Mouse (Mus musculus): ENCODE measurements at regions not wholly inside any gene's neighbourhood (a gene's known extent, or its start where the extent isn't known, plus 50 kb on each side); places are given as distances from the start of the nearest gene placed in this dataset.
A peak's percentile ranks its signal among the peaks of the same experiment; 100 is the strongest.

GRCm38 (mm10) chr4:56319134-56319533, 420.7 kb upstream of the Gm26657 start:
- 82% methylated on average over 4 of the region's 4 CpGs for WGBS
- Histone ChIP-seq H3K4me2 (replicated peaks) (no peak overlapping the region), H3K9me3 (no peaks in the 10 kb centered on the region), H3K27ac (no peak overlapping the region), H3K9ac (no peak overlapping the region), H3K36me3 (no peaks in the 10 kb centered on the region), H3K4me1 (no peaks in the 10 kb centered on the region), H3K27me3 (no peaks in the 10 kb centered on the region), H3K4me3 (no peak overlapping the region)
- ATAC-seq (ENCODE audit: low FRiP score, low read depth), result no peak

GRCm38 (mm10) chr4:56305664-56306330, 434.1 kb upstream of the Gm26657 start:
- no peak overlapping the region for H3K4me3 ChIP-seq
- H3K9ac ChIP-seq, result no peak overlapping the region
- no peak overlapping the region for H3K27ac ChIP-seq
- 71% methylated on average over 6 of the region's 6 CpGs for WGBS
- H3K9me3 ChIP-seq, result no peaks in the 10 kb centered on the region
- peaks cover 5% of the 10 kb centered on the region; the same call in 1 of the 2 replicates for H3K4me1 ChIP-seq
- no peaks in the 10 kb centered on the region for H3K36me3 ChIP-seq
- no peak overlapping the region for H3K4me2 ChIP-seq (replicated peaks)
- ATAC-seq (ENCODE audit: low FRiP score, low read depth), result no peak
- H3K27me3 ChIP-seq, result no peaks in the 10 kb centered on the region

- 73% methylated on average over 2 of the region's 2 CpGs for WGBS
- H3K36me3 ChIP-seq, result no peaks in the 10 kb centered on the region
- H3K4me1 ChIP-seq, result peaks cover 5% of the 10 kb centered on the region; the same call in 1 of the 2 replicates
- no peak overlapping the region for H3K4me2 ChIP-seq (replicated peaks)
- ATAC-seq (ENCODE audit: low FRiP score, low read depth), result no peak
- H3K9ac ChIP-seq, result no peak overlapping the region
- no peak overlapping the region for H3K4me3 ChIP-seq
- H3K27ac ChIP-seq, result no peak overlapping the region
- H3K9me3 ChIP-seq, result no peaks in the 10 kb centered on the region
- no peaks in the 10 kb centered on the region for H3K27me3 ChIP-seq
Observed at GRCm38 (mm10) chr4:56304275-56304674, 435.6 kb upstream of the Gm26657 start.

- 78% methylated on average over 2 of the region's 2 CpGs for WGBS
- no peak overlapping the region for H3K4me2 ChIP-seq (replicated peaks)
Observed at GRCm38 (mm10) chr4:56287980-56288379, 451.9 kb upstream of the Gm26657 start.

GRCm38 (mm10) chr4:56284490-56284889, 455.4 kb upstream of the Gm26657 start:
- Histone ChIP-seq H3K9ac (no peak overlapping the region), H3K27ac (no peak overlapping the region), H3K4me2 (replicated peaks) (no peak overlapping the region), H3K9me3 (no peaks in the 10 kb centered on the region), H3K4me3 (no peak overlapping the region), H3K27me3 (no peaks in the 10 kb centered on the region), H3K4me1 (no peaks in the 10 kb centered on the region), H3K36me3 (no peaks in the 10 kb centered on the region)
- WGBS, result 87% methylated on average over 2 of the region's 2 CpGs
- ATAC-seq (ENCODE audit: low FRiP score, low read depth), result no peak

More at GRCm38 (mm10) chr4:56287980-56288379, 451.9 kb upstream of the Gm26657 start:
- no peaks in the 10 kb centered on the region for H3K9me3 ChIP-seq
- no peak overlapping the region for H3K4me3 ChIP-seq
- H3K4me1 ChIP-seq, result no peaks in the 10 kb centered on the region
- no peak overlapping the region for H3K27ac ChIP-seq
- no peak for ATAC-seq (ENCODE audit: low FRiP score, low read depth)
- H3K27me3 ChIP-seq, result no peaks in the 10 kb centered on the region
- H3K36me3 ChIP-seq, result no peaks in the 10 kb centered on the region
- H3K9ac ChIP-seq, result no peak overlapping the region

- 90% methylated on average over 3 of the region's 3 CpGs for whole genome bisulfite sequencing
- H3K27ac ChIP-seq, result no peak overlapping the region
- no peak overlapping the region for H3K9ac ChIP-seq
- H3K27me3 ChIP-seq, result no peaks in the 10 kb centered on the region
- ATAC-seq (ENCODE audit: low FRiP score, low read depth), result no peak
- no peaks in the 10 kb centered on the region for H3K36me3 ChIP-seq
- no peaks in the 10 kb centered on the region for H3K9me3 ChIP-seq
- H3K4me3 ChIP-seq, result no peak overlapping the region
- H3K4me1 ChIP-seq, result peaks cover 12% of the 10 kb centered on the region
- H3K4me2 ChIP-seq (replicated peaks), result no peak overlapping the region
Observed at GRCm38 (mm10) chr4:56275836-56276235, 464.0 kb upstream of the Gm26657 start.

- WGBS, result 74% methylated on average over 4 of the region's 4 CpGs
- Histone ChIP-seq H3K4me2 (replicated peaks) (no peak overlapping the region), H3K4me3 (no peak overlapping the region), H3K9ac (no peak overlapping the region), H3K4me1 (peaks cover 12% of the 10 kb centered on the region), H3K9me3 (no peaks in the 10 kb centered on the region), H3K27me3 (no peaks in the 10 kb centered on the region), H3K36me3 (no peaks in the 10 kb centered on the region), H3K27ac (no peak overlapping the region)
- ATAC-seq (ENCODE audit: low FRiP score, low read depth), result peak; percentile 67
Observed at GRCm38 (mm10) chr4:56271390-56271789, 468.5 kb upstream of the Gm26657 start.

GRCm38 (mm10) chr4:56264626-56265025, 475.2 kb upstream of the Gm26657 start:
- H3K9me3 ChIP-seq, result no peaks in the 10 kb centered on the region
- H3K4me1 ChIP-seq, result peaks cover 22% of the 10 kb centered on the region
- H3K4me3 ChIP-seq, result no peak overlapping the region
- H3K9ac ChIP-seq, result no peak overlapping the region
- WGBS, result 54% methylated on average over 4 of the region's 4 CpGs
- H3K4me2 ChIP-seq (replicated peaks), result no peak overlapping the region
- no peaks in the 10 kb centered on the region for H3K27me3 ChIP-seq
- H3K36me3 ChIP-seq, result no peaks in the 10 kb centered on the region
- H3K27ac ChIP-seq, result peak overlapping the region; percentile 12; the same call in 1 of the 2 replicates
- ATAC-seq (ENCODE audit: low FRiP score, low read depth), result no peak

- Histone ChIP-seq H3K9ac (no peak overlapping the region), H3K4me2 (replicated peaks) (no peak overlapping the region), H3K36me3 (no peaks in the 10 kb centered on the region), H3K27ac (no peak overlapping the region), H3K9me3 (no peaks in the 10 kb centered on the region), H3K4me1 (peaks cover 22% of the 10 kb centered on the region), H3K27me3 (no peaks in the 10 kb centered on the region), H3K4me3 (no peak overlapping the region)
- ATAC-seq (ENCODE audit: low FRiP score, low read depth), result no peak
Observed at GRCm38 (mm10) chr4:56263822-56264221, 476.0 kb upstream of the Gm26657 start.

- Histone ChIP-seq H3K27ac (no peak overlapping the region), H3K4me3 (no peak overlapping the region), H3K9me3 (no peaks in the 10 kb centered on the region), H3K27me3 (no peaks in the 10 kb centered on the region), H3K9ac (no peak overlapping the region), H3K4me1 (peaks cover 22% of the 10 kb centered on the region), H3K36me3 (no peaks in the 10 kb centered on the region), H3K4me2 (replicated peaks) (no peak overlapping the region)
- WGBS, result 90% methylated on average over 1 of the region's 1 CpGs
- no peak for ATAC-seq (ENCODE audit: low FRiP score, low read depth)
Observed at GRCm38 (mm10) chr4:56262589-56262988, 477.3 kb upstream of the Gm26657 start.

GRCm38 (mm10) chr4:56261992-56262391, 477.9 kb upstream of the Gm26657 start:
- no peaks in the 10 kb centered on the region for H3K36me3 ChIP-seq
- no peaks in the 10 kb centered on the region for H3K27me3 ChIP-seq
- H3K4me1 ChIP-seq, result peaks cover 22% of the 10 kb centered on the region
- no peak overlapping the region for H3K27ac ChIP-seq
- H3K4me3 ChIP-seq, result no peak overlapping the region
- no peak overlapping the region for H3K4me2 ChIP-seq (replicated peaks)
- no peak for ATAC-seq (ENCODE audit: low FRiP score, low read depth)
- no peaks in the 10 kb centered on the region for H3K9me3 ChIP-seq
- 84% methylated on average over 5 of the region's 5 CpGs for WGBS
- H3K9ac ChIP-seq, result no peak overlapping the region

- WGBS, result 28% methylated on average over 1 of the region's 1 CpGs
- Histone ChIP-seq H3K36me3 (no peaks in the 10 kb centered on the region), H3K9me3 (no peaks in the 10 kb centered on the region), H3K27me3 (no peaks in the 10 kb centered on the region), H3K9ac (no peak overlapping the region), H3K4me1 (no peaks in the 10 kb centered on the region), H3K27ac (no peak overlapping the region), H3K4me2 (replicated peaks) (no peak overlapping the region), H3K4me3 (no peak overlapping the region)
- no peak for ATAC-seq (ENCODE audit: low FRiP score, low read depth)
Observed at GRCm38 (mm10) chr4:56252375-56252774, 487.5 kb upstream of the Gm26657 start.

GRCm38 (mm10) chr4:56251766-56252165, 488.1 kb upstream of the Gm26657 start:
- Histone ChIP-seq H3K27ac (no peak overlapping the region), H3K4me2 (replicated peaks) (no peak overlapping the region), H3K4me3 (no peak overlapping the region), H3K9ac (no peak overlapping the region), H3K27me3 (no peaks in the 10 kb centered on the region), H3K4me1 (no peaks in the 10 kb centered on the region), H3K9me3 (no peaks in the 10 kb centered on the region), H3K36me3 (no peaks in the 10 kb centered on the region)
- no peak for ATAC-seq (ENCODE audit: low FRiP score, low read depth)
- 79% methylated on average over 2 of the region's 2 CpGs for WGBS

Measured in limb, embryonic 13.5 days (tissue).